Mouse (Mus musculus) MEL (cell line): Measurements from ENCODE around the gene Aatk.

Source experiments
- BHLHE40 ChIP-seq: IDR thresholded peaks from 2 replicates; pipeline ENCODE4 v1.6.1; 2012; ENCODE audit warnings: low read depth, mild to moderate bottlenecking, inconsistent platforms, low read length, improper control_type of control experiment, borderline replicate concordance
- CTCF ChIP-seq, 3 experiments: IDR thresholded peaks in 2 of 3; conservative IDR thresholded peaks in 1 of 3; 2 replicates each; pipeline ENCODE4 v1.5.1; 2011 to 2012; ENCODE audit warnings: low read length in 3 of 3, low read depth in 2 of 3, mild to moderate bottlenecking in 2 of 3, improper control_type of control experiment in 1 of 3, inconsistent platforms in 1 of 3, mixed read lengths in 1 of 3, moderate library complexity in 1 of 3; ENCODE audit not compliant: control insufficient read depth in 1 of 3, insufficient read depth in 1 of 3, poor library complexity in 1 of 3, severe bottlenecking in 1 of 3
- EP300 ChIP-seq, 2 experiments: IDR thresholded peaks; 2 replicates each; pipeline ENCODE4 v1.6.1; 2011; ENCODE audit warnings: improper control_type of control experiment in 2 of 2, low read length in 2 of 2, low read depth in 1 of 2, mild to moderate bottlenecking in 1 of 2
- GATA1 ChIP-seq: IDR thresholded peaks from 2 replicates; pipeline ENCODE4 v1.6.1; 2011; ENCODE audit warnings: low read depth, low read length, improper control_type of control experiment
- KAT2A ChIP-seq: conservative IDR thresholded peaks from 2 replicates; pipeline ENCODE4 v1.6.1; 2012; ENCODE audit warnings: low read depth, low read length, improper control_type of control experiment, inconsistent platforms
- MAFK ChIP-seq: IDR thresholded peaks from 2 replicates; pipeline ENCODE4 v1.6.1; 2011; ENCODE audit warnings: low read depth, mild to moderate bottlenecking, low read length, improper control_type of control experiment, borderline replicate concordance

- TF ChIP-seq MAFK = no peak
- TF ChIP-seq CTCF (IDR thresholded peaks at IDR 0.05 in 2 of 3, conservative IDR thresholded peaks at IDR 0.05 in 1 of 3; ENCODE audit: control insufficient read depth in 1 of 3, insufficient read depth in 1 of 3, low read depth in 2 of 3, low read length in 3 of 3, poor library complexity in 1 of 3, severe bottlenecking in 1 of 3) = no peak
- TF ChIP-seq BHLHE40 = no peak
- TF ChIP-seq KAT2A = no peak
- TF ChIP-seq EP300 (IDR thresholded peaks at IDR 0.05; ENCODE audit: low read depth in 1 of 2, low read length in 2 of 2) = no peak
- TF ChIP-seq GATA1 = no peak
Measured at GRCm38 (mm10) chr11:119988391-119988790, 58.6 kb downstream of the Aatk start.
